Mouse (Mus musculus) urinary bladder, postnatal 10 days (tissue): ENCODE data around the gene Creb3.

Source experiments
- DNase-seq: peaks from one replicate; pipeline ENCODE4 v3.0.0; 2022; ENCODE audit warnings: low spot score

Gene Creb3

GRCm38 (mm10) chr4:43558028-43558630 lies 4.0 kb upstream of the Creb3 start:
- DNase-seq: no peak

GRCm38 (mm10) chr4:43558631-43559356 lies 3.3 kb upstream of the Creb3 start:
- peak; percentile 39 for DNase-seq

GRCm38 (mm10) chr4:43559519-43560242 lies 2.5 kb upstream of the Creb3 start:
- no peak for DNase-seq

DNA sequence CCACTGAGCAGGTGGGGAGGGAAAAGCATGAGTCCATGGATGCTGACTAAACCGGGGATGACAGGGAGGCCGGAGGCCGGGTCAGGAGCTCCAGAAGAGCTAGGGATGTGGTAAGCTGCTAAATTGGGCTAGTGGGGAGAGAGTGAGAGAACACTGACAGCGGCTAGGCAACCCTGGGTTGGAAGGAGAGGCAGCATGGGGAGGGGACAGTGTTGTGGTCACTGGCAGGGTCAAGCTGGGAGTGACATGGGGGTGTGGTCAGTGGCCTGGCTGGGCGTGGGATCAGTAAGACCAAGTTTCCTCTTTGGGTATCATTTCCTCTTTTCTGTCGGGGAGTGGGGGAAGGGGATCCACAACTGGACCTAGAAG lies 1.9 kb upstream of the Creb3 start:
- DNase-seq: no peak

- DNase-seq: no peak
Measured at GRCm38 (mm10) chr4:43560976-43561375, 1.2 kb upstream of the Creb3 start.

- no peak for DNase-seq
Measured at GRCm38 (mm10) chr4:43561436-43561996, 616 bp upstream of the Creb3 start.

GRCm38 (mm10) chr4:43562769-43563600 lies 853 bp downstream of the Creb3 start:
- no peak for DNase-seq

DNA sequence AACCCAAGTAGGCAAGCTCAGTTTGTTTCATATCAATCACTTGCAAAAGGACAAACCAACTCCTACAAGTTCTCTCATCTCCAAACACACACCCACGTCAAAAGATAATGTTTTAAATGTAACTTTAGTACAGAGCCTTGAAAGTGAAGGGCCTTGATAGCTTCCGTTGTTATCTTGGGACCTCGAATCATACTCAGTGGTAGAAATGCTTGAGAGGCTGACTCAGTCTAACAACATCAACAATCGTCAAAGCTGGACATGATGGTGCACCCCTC lies 1.4 kb downstream of the Creb3 start:
- no peak for DNase-seq

GRCm38 (mm10) chr4:43564231-43564630 lies 2.1 kb downstream of the Creb3 start:
- no peak for DNase-seq

DNA sequence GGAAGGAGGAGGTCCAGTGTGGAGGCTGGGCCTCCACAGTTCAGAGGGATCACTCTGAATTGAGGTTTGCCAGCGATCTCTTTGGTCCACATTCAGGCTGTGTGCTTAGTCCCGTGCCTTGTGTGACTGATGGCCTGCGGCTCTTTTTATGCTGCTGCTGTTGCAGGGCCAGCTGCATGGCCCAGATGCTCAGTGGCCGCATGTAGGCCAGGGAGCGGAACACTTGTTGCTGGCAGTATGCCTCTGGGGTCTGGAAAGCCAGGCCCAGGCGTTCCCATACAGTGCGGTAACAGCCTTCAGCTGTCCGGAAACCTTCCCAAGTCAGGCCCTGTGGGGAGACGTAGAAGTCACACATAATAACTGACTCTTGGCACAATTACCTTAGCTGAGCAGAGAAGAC lies 5.0 kb downstream of the Creb3 start:
- DNase-seq: no peak

DNA sequence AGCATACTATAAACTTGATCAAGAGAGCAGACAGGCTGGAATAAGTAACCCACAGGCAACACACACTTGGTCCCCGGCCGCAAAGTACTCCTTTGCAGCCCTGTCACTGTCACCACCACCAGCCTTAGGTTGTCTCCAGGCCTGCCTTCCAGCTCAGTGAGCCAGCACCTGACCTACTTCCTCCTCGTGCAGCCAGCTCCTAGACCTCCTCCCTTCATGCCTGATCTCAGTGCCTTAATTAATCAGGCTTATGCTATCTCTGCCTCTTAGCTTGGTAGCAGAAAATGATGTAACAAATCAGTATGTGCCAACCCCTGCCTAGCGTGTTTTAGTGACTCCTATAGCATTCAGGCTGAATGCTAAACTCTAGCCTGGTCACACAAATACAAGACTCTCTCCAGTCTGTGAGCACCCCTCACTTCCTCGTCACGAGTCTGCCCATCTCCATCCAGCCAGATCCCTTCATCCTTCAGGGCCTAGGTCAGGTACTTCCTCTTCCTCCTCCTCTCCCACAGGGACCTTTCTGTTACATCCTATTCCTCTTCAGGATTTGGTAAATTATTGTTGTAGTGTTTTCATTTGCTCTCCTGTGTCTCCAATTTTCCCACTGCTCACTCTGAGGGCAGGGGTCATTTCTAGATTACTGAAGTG lies 9.4 kb downstream of the Creb3 start:
- DNase-seq: no peak

DNA sequence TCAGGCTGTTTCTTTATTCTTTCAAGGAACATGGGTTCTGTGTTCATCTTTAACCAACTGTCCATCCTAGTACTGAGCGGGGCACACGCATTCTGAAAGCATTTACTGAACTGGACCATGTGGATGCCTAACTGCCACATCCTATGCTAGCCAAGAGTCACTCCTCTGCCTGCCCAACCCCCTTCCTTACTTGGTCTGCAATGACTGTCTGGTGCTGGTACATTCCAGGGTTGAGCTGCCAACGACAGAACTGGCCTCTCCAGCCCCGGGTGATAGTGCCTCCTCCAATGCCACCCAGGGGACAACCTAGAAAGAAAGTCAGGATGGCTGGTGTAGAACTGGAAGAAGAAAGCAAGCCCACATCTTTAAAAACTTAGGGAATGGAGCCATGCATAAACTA lies 11.4 kb downstream of the Creb3 start:
- DNase-seq: no peak

DNA sequence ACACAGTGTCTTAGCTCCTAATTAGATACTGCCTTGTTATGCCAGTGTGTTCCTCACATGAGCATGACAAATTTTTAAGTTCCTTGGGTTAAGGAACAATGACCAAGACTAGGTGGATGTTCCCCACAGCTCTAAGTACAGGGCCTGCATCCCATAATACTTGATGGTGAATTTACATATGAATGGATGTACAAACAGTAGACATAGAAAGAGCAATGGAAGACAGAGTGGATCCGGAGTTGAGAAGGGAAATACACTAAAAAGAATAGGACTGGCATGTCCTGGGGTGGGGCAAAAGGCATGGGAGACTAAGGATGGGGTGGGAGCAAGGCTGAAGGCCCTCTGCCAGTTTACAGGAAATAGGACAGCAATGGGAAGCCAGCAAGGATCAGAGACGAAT lies 13.2 kb downstream of the Creb3 start:
- DNase-seq: no peak

DNA sequence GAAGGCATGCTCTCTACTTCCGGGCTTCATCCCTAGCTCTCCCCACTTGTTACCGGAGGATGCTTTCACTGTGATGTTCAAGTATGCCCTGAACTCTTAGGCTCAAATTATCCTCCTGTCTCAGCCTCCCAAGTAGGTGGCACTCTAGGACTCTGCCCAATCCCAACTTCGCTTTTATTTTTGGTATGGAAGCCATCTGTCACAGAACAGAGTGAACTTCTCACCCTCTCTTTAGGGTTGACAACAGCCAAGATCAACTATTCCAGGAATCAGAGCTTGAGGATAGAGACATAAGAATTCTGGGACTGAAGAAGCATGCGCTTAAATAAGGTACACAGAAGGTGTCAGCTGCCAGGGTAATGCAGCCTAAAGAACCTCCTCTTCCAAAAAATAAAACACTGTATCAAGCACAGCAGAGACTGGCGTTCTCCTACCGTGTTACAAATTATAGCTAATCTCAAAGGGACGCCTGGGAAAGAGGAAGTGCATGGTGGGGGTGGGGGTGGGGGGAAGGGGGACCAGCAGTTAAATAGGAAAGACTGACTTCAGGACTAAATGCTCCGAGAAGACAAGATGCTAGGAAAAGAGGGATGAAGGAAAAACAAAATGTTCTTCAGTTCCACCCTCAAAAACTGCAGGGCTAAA lies 15.2 kb downstream of the Creb3 start:
- no peak for DNase-seq

DNA sequence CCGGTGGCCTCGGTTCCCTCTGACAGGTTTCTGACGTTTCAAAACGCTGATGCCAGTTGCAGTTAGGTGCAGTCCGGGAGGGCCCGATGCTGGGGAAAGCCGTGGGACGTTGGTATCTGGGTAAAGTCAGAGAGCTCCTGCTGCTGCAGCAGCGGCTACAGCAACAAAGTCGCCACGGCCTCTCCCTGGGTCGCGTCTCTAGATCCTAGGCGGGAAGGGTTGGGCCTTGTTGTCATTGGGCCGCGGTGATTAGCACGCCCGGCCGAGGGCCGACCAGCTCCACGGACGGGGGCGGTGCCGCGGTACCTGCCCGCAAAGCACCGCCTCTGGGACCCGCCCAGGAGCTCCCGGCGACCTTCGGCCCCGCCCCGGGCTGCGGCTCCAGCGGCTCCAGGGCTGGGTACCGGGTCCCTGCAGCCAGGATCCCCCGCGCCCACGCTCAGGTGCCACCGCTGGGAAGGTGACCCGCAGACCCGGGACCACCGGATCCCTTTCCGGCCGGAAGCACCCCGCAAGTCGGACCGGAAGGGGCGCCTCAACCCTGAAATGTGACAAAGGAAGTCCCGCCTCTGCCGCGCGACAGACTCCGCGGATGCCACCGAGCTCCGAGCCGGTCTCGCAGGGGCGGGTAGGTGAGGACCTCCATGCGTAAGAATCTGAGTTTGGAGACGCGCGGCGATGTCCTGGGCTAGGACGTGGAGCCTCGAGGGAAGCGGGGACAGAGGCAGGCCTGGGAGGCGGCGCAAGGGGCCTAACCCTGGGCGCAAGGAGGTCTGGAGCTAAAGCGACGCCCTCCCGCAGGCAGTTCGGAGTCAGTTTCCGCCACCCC lies 16.5 kb downstream of the Creb3 start, which contains the start of the genes Rgp1 and Gba2:
TSS of gene Rgp1 (plus strand) at position 340 of the 829 bp plus-strand sequence.
TSS of gene Gba2 (minus strand) at position 498 of the 829 bp plus-strand sequence.
- DNase-seq: peak; percentile 46

DNA sequence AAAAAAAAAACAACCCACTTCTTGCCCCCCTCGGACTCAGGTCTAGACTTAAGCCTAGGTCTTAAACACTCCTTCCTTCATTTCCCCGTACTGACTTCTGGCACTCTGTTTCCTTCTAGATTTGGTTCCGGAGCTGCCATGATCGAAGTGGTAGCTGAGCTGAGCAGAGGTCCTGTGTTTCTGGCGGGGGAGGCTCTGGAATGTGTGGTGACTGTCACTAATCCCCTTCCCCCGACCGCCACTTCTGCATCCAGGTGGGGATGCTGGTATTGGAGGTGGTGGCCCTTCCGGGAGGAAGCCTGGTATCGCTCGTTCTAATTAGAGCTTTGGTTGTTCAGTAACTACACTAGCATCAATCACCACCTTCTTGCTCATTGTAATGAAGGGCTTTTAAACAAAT lies 17.1 kb downstream of the Creb3 start:
- DNase-seq: no peak

GRCm38 (mm10) chr4:43579731-43580130 lies 17.6 kb downstream of the Creb3 start:
- DNase-seq: no peak

DNA sequence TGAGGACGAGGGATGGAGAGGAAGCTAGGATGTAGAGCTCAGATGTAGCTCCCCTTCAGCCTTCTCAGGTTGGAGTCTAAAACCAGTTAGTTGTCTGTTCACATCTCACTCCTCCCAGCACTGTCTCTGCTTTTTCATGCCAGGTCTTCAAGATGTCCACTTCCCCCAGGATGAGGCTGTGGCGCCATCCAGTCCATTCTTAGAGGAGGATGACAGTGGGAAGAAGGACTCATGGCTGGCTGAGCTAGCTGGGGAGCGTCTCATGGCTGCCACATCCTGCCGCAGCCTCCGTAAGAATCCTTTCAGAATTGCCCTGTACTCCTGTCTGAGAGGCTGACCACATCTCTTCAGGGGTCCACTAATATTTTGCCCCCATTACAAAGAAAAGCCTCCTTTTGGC lies 18.6 kb downstream of the Creb3 start:
- DNase-seq: no peak

DNA sequence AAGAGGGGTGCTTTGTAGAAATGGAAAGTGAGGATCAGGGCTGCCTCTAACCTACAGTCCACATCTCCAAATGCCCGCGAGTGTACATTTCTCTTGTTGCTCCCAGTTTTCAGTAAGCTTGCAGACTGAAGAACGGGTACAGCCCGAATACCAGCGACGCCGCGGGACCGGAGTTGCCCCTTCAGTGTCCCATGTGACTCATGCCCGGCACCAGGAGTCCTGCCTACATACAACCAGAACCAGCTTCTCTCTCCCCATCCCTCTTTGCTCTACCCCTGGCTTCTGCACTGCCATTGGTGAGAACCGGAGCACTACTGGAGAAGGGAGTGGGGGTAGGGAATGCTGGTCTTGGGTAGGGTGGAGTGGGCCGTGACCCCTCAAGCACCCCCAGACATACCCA lies 19.2 kb downstream of the Creb3 start:
- DNase-seq: no peak

- DNase-seq: no peak
Measured at GRCm38 (mm10) chr4:43582241-43582640, 20.1 kb downstream of the Creb3 start.
